Mouse (Mus musculus) brain, embryonic 14.5 days (tissue): ENCODE measurements around the gene Scaf8.

ENCODE experiments used
- CTCF ChIP-seq: fragments of 200-500 bp; IDR thresholded peaks from 2 replicates; pipeline ENCODE4 v1.5.1; 2012; ENCODE audit warnings: inconsistent platforms, mild to moderate bottlenecking, moderate library complexity, borderline replicate concordance; ENCODE audit not compliant: insufficient read depth, insufficient read length; ENCODE audit errors: extremely low read depth
- POLR2A ChIP-seq: fragments of 200-500 bp; IDR thresholded peaks from 2 replicates; pipeline ENCODE4 v1.6.1; 2012; ENCODE audit warnings: mild to moderate bottlenecking, inconsistent platforms, borderline replicate concordance; ENCODE audit not compliant: poor library complexity, insufficient read depth, insufficient read length, severe bottlenecking; ENCODE audit errors: extremely low read depth

GRCm38 (mm10) chr17:3162905-3163304 lies 48.1 kb downstream of the Scaf8 start:
- no peak for TF ChIP-seq CTCF
- no peak for TF ChIP-seq POLR2A
